Mouse (Mus musculus) heart, embryonic 15.5 days (tissue): ENCODE results near the gene Wdr41. TPM values are rescaled to one million over a fixed set of nuclear protein-coding genes. Genes with fewer than 3 reads are reported as not detected.

ENCODE experiments used
- ATAC-seq: fragments of 200-750 bp; cut with Nextera tagmentation; replicated peaks from 2 replicates; pipeline ENCODE4 v1.8.0; 2017; ENCODE audit warnings: low read depth, moderate TSS enrichment; ENCODE audit not compliant: insufficient number of reproducible peaks, insufficient read depth, low FRiP score
- H3K27ac ChIP-seq: fragments of 300-500 bp; sonication (generic); 2 replicates; pipeline ENCODE4 v1.5.1; 2015; ENCODE audit warnings: mild to moderate bottlenecking, inconsistent platforms
- H3K27me3 ChIP-seq: fragments of 300-500 bp; sonication (generic); 2 replicates; pipeline ENCODE4 v1.6.1; 2015; ENCODE audit warnings: inconsistent platforms
- H3K36me3 ChIP-seq: fragments of 300-500 bp; sonication (generic); 2 replicates; pipeline ENCODE4 v1.6.1; 2015; ENCODE audit warnings: mild to moderate bottlenecking, inconsistent platforms
- H3K4me1 ChIP-seq: fragments of 300-500 bp; sonication (generic); replicated peaks from 2 replicates; pipeline ENCODE4 v1.6.1; 2015; ENCODE audit warnings: inconsistent platforms
- H3K4me2 ChIP-seq: fragments of 300-500 bp; sonication (generic); 2 replicates; pipeline ENCODE4 v1.6.1; 2015; ENCODE audit warnings: inconsistent platforms, mild to moderate bottlenecking, moderate library complexity
- H3K4me3 ChIP-seq: fragments of 300-500 bp; sonication (generic); 2 replicates; pipeline ENCODE4 v1.5.1; 2015; ENCODE audit warnings: mild to moderate bottlenecking, inconsistent platforms
- H3K9ac ChIP-seq: fragments of 300-500 bp; sonication (generic); 2 replicates; pipeline ENCODE4 v1.6.1; 2015; ENCODE audit warnings: mild to moderate bottlenecking, inconsistent platforms
- H3K9me3 ChIP-seq: fragments of 300-500 bp; sonication (generic); replicated peaks from 2 replicates; pipeline ENCODE4 v1.6.1; 2016; ENCODE audit warnings: inconsistent platforms
- WGBS: fragments of 180-500 bp; shearing (Covaris S2); methylation state at CpG from one replicate; pipeline ENCODE4 v1.1.7; 2015; ENCODE audit warnings: mixed read lengths; 5-methylcytosine and 5-hydroxymethylcytosine counted together
- polyA plus RNA-seq: library from polyadenylated mRNA; unstranded; fragments of >200 nt; fragmentation: Nextera tagmentation; extraction: Ambion mirVana; gene quantifications from 2 replicates; pipeline ENCODE4 v1.2.1, GENCODE M21; 2015

Wdr41 gene
- polyA plus RNA-seq, 1 experiment from 2014 or later, result 17.7 TPM

- H3K27ac ChIP-seq, result no peak overlapping the region
- peaks cover 4% of the 10 kb centered on the region for H3K36me3 ChIP-seq
- no peak for ATAC-seq
- H3K9me3 ChIP-seq, result no peaks in the 10 kb centered on the region
- H3K4me1 ChIP-seq, result peaks cover 3% of the 10 kb centered on the region; the same call in 1 of the 2 replicates
- H3K9ac ChIP-seq, result no peak overlapping the region
- H3K4me3 ChIP-seq, result no peak overlapping the region
- 63% methylated on average over 8 of the region's 8 CpGs for WGBS
- H3K4me2 ChIP-seq, result no peak overlapping the region
- H3K27me3 ChIP-seq, result no peaks in the 10 kb centered on the region
Measured at GRCm38 (mm10) chr13:95007281-95007680, 31.1 kb downstream of the Wdr41 start.

GRCm38 (mm10) chr13:95009261-95009660 is 33.1 kb downstream of the Wdr41 start:
- H3K36me3 ChIP-seq, result peaks cover 4% of the 10 kb centered on the region
- H3K27me3 ChIP-seq, result no peaks in the 10 kb centered on the region
- no peak overlapping the region for H3K9ac ChIP-seq
- H3K9me3 ChIP-seq, result no peaks in the 10 kb centered on the region
- H3K4me3 ChIP-seq, result no peak overlapping the region
- no peak overlapping the region for H3K27ac ChIP-seq
- no peak overlapping the region for H3K4me2 ChIP-seq
- H3K4me1 ChIP-seq, result peaks cover 3% of the 10 kb centered on the region; the same call in 1 of the 2 replicates
- ATAC-seq, result no peak
- WGBS, result 79% methylated on average over 7 of the region's 7 CpGs

GRCm38 (mm10) chr13:95011546-95012257 is 35.6 kb downstream of the Wdr41 start:
- Histone ChIP-seq H3K9me3 (no peaks in the 10 kb centered on the region), H3K4me2 (no peak overlapping the region), H3K36me3 (peaks cover 4% of the 10 kb centered on the region), H3K27me3 (no peaks in the 10 kb centered on the region), H3K9ac (no peak overlapping the region), H3K4me1 (peaks cover 3% of the 10 kb centered on the region; the same call in 1 of the 2 replicates), H3K27ac (no peak overlapping the region), H3K4me3 (no peak overlapping the region)
- no peak for ATAC-seq
- WGBS, result 78% methylated on average over 7 of the region's 7 CpGs

GRCm38 (mm10) chr13:95017278-95017677 is 41.1 kb downstream of the Wdr41 start:
- Histone ChIP-seq H3K27ac (no peak overlapping the region), H3K4me3 (no peak overlapping the region), H3K4me1 (no peaks in the 10 kb centered on the region), H3K4me2 (no peak overlapping the region), H3K9ac (no peak overlapping the region), H3K36me3 (no peaks in the 10 kb centered on the region; the same call in 1 of the 2 replicates), H3K9me3 (no peaks in the 10 kb centered on the region), H3K27me3 (no peaks in the 10 kb centered on the region)
- 91% methylated on average over 6 of the region's 6 CpGs for WGBS
- ATAC-seq, result no peak

- WGBS, result 13% methylated on average over 9 of the region's 9 CpGs
- no peak for ATAC-seq
- Histone ChIP-seq H3K4me3 (no peak overlapping the region), H3K36me3 (no peaks in the 10 kb centered on the region; the same call in 1 of the 2 replicates), H3K4me2 (no peak overlapping the region), H3K27me3 (no peaks in the 10 kb centered on the region), H3K9ac (no peak overlapping the region), H3K4me1 (no peaks in the 10 kb centered on the region), H3K9me3 (no peaks in the 10 kb centered on the region), H3K27ac (no peak overlapping the region)
Measured at GRCm38 (mm10) chr13:95017916-95018315, 41.8 kb downstream of the Wdr41 start.

GRCm38 (mm10) chr13:95019345-95019744 is 43.2 kb downstream of the Wdr41 start:
- H3K4me3 ChIP-seq, result no peak overlapping the region
- no peak for ATAC-seq
- no peaks in the 10 kb centered on the region for H3K27me3 ChIP-seq
- 75% methylated on average over 6 of the region's 6 CpGs for WGBS
- no peak overlapping the region for H3K9ac ChIP-seq
- H3K36me3 ChIP-seq, result no peaks in the 10 kb centered on the region; the same call in 1 of the 2 replicates
- H3K27ac ChIP-seq, result no peak overlapping the region
- H3K4me2 ChIP-seq, result no peak overlapping the region
- no peaks in the 10 kb centered on the region for H3K4me1 ChIP-seq
- H3K9me3 ChIP-seq, result no peaks in the 10 kb centered on the region

GRCm38 (mm10) chr13:95020216-95020615 is 44.1 kb downstream of the Wdr41 start:
- Histone ChIP-seq H3K4me3 (no peak overlapping the region), H3K4me1 (no peaks in the 10 kb centered on the region), H3K9me3 (no peaks in the 10 kb centered on the region), H3K9ac (no peak overlapping the region), H3K27me3 (no peaks in the 10 kb centered on the region), H3K4me2 (no peak overlapping the region), H3K27ac (no peak overlapping the region), H3K36me3 (no peaks in the 10 kb centered on the region; the same call in 1 of the 2 replicates)
- ATAC-seq, result no peak
- WGBS, result 85% methylated on average over 6 of the region's 6 CpGs

GRCm38 (mm10) chr13:95030828-95031227 is 54.7 kb downstream of the Wdr41 start:
- no peak overlapping the region for H3K4me3 ChIP-seq
- 86% methylated on average over 6 of the region's 6 CpGs for WGBS
- no peak overlapping the region for H3K4me2 ChIP-seq
- H3K9me3 ChIP-seq, result no peaks in the 10 kb centered on the region
- H3K4me1 ChIP-seq, result no peaks in the 10 kb centered on the region
- H3K27me3 ChIP-seq, result no peaks in the 10 kb centered on the region
- ATAC-seq, result no peak
- H3K36me3 ChIP-seq, result no peaks in the 10 kb centered on the region; the same call in 1 of the 2 replicates
- no peak overlapping the region for H3K9ac ChIP-seq
- no peak overlapping the region for H3K27ac ChIP-seq

- Histone ChIP-seq H3K4me3 (no peak overlapping the region), H3K27me3 (no peaks in the 10 kb centered on the region), H3K9me3 (no peaks in the 10 kb centered on the region), H3K36me3 (no peaks in the 10 kb centered on the region; the same call in 1 of the 2 replicates), H3K4me2 (0 out of 2 replicates have a peak overlapping the region, but pooled peaks have one; percentile 10), H3K27ac (no peak overlapping the region), H3K4me1 (no peaks in the 10 kb centered on the region), H3K9ac (no peak overlapping the region)
- WGBS, result 59% methylated on average over 17 of the region's 17 CpGs
- ATAC-seq, result no peak
Measured at GRCm38 (mm10) chr13:95032127-95032831, 56.1 kb downstream of the Wdr41 start.

GRCm38 (mm10) chr13:95032973-95033372 is 56.8 kb downstream of the Wdr41 start:
- no peaks in the 10 kb centered on the region for H3K4me1 ChIP-seq
- 0 out of 2 replicates have a peak overlapping the region, but pooled peaks have one; percentile 10 for H3K4me2 ChIP-seq
- WGBS, result 59% methylated on average over 6 of the region's 6 CpGs
- no peaks in the 10 kb centered on the region; the same call in 1 of the 2 replicates for H3K36me3 ChIP-seq
- no peak overlapping the region for H3K4me3 ChIP-seq
- no peaks in the 10 kb centered on the region for H3K27me3 ChIP-seq
- H3K9ac ChIP-seq, result no peak overlapping the region
- no peak for ATAC-seq
- no peak overlapping the region for H3K27ac ChIP-seq
- no peaks in the 10 kb centered on the region for H3K9me3 ChIP-seq

- Histone ChIP-seq H3K4me3 (no peak overlapping the region), H3K27me3 (no peaks in the 10 kb centered on the region), H3K9me3 (no peaks in the 10 kb centered on the region), H3K4me2 (no peak overlapping the region), H3K27ac (no peak overlapping the region), H3K9ac (no peak overlapping the region), H3K36me3 (no peaks in the 10 kb centered on the region; the same call in 1 of the 2 replicates), H3K4me1 (0 out of 2 replicates have a peak, but pooled peaks cover 3% of the 10 kb centered on the region)
- WGBS, result 67% methylated on average over 9 of the region's 9 CpGs
- ATAC-seq, result no peak
Measured at GRCm38 (mm10) chr13:95034094-95034493, 58.0 kb downstream of the Wdr41 start.
